Mouse (Mus musculus) bone marrow macrophage, adult 2 months (primary cell): ENCODE results near the gene Ccdc86.

Experiments used
- CTCF ChIP-seq: IDR thresholded peaks from 2 replicates; pipeline ENCODE4 v1.5.1; 2012; ENCODE audit warnings: low read depth, mild to moderate bottlenecking, low read length, moderate library complexity
- POLR2A ChIP-seq: IDR thresholded peaks from 2 replicates; pipeline ENCODE4 v1.6.1; 2012; ENCODE audit warnings: mild to moderate bottlenecking, low read depth, low read length, borderline replicate concordance

GRCm38 (mm10) chr19:10952021-10952939 lies 3.2 kb upstream of the Ccdc86 start:
- TF ChIP-seq CTCF (no peak), POLR2A (no peak)
